Mouse (Mus musculus): Measurements from ENCODE around the gene Stat5a.

The Stat5a gene

DNA sequence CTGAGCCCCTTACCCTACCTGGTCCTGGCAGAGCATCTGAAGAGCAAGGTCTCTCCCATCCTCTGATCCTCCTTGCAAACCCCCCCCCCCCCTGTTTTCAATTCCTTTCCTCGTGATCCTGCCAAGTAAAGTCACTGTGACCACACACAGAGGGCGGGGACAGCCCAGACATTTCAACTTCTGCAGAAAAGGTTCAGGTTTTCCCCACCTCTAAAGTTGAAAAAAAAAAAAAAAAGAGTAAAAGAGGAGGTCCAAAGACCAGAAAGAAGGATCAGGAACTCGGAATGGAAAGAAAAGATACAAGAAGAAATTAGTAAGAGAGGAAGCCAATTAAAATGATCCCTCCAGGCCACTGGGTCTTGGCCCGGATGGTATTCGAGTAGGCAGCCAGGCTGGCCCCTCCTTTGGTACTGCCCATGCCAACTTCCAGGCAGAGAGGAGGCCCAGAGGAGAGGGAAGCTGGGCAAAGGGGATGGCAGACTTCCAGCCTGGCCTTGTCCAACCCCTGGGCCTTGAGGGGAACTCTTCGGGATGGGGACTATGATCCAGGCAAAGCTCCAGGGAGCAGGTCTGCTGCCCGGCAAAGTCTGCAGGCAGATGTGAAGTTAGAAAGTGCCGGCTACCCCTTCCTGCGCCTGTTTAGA lies at the start of gene Stat5a:
Stat5a (plus strand) TSS at position 417 of the 644 bp plus-strand sequence.
- no peak for DNase-seq

DNA sequence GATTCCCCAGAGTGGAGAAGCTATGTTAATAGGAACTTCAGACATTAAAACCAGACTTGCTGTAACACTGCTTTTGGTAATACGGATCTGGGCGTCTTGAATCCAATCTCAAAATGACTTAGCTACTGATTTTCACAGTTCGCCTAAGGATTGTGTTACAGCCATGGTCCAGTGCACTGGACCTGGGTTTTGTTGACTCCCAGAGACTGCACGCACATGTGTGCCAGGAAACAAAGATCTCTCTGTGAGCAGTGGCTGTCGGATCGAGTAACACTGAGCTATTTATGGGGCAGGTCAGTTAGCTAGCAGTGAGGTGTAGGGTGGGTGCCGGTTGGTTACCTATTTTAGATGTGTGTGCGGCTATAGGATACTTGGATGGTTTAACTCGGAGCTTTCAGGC lies 48.6 kb upstream of the Stat5a start:
- DNase-seq, result no peak

- no peak for DNase-seq
Measured at GRCm38 (mm10) chr11:100811132-100811531, 48.0 kb upstream of the Stat5a start.

DNA sequence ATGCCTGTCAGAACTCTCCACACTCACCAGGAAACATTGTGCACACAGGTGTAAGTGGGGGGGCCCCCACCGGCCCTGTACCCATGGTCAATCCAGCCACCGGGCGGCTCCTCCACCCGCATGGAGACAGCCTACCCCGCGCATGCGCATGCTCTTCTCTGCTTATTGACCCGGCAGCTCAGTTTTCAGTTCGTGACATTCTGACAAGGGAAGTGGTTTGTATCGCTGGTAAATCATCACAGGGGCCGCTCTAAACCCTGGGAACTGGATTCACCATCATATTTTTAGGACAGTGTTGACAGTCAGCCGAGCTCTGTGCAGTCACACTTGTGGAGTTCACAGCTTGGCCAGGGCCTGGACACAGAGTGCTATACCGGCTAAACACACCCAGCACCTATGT lies 44.7 kb upstream of the Stat5a start:
- DNase-seq, result peak; percentile 84

DNA sequence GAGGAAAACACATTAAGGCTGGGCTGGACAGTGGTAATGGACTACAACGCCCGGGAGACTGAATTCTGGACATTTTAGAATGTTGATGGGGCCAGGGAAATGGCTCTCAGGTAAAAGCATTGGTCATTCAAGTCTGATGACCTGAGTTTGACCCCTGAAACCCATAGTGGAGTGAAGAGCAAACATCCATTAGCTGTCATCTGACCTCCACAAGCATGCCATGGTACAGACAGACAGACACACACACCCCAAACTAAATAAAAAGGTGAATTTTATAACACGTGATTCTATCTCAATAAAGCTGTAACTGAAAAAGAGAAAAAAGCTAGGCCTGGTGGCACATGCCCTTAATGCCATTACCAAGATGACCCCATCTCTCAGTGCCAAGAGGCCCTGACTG lies 42.8 kb upstream of the Stat5a start:
- DNase-seq, result no peak

GRCm38 (mm10) chr11:100816801-100817200 lies 42.4 kb upstream of the Stat5a start:
- no peak for DNase-seq

GRCm38 (mm10) chr11:100817311-100817710 lies 41.8 kb upstream of the Stat5a start:
- no peak for DNase-seq

DNA sequence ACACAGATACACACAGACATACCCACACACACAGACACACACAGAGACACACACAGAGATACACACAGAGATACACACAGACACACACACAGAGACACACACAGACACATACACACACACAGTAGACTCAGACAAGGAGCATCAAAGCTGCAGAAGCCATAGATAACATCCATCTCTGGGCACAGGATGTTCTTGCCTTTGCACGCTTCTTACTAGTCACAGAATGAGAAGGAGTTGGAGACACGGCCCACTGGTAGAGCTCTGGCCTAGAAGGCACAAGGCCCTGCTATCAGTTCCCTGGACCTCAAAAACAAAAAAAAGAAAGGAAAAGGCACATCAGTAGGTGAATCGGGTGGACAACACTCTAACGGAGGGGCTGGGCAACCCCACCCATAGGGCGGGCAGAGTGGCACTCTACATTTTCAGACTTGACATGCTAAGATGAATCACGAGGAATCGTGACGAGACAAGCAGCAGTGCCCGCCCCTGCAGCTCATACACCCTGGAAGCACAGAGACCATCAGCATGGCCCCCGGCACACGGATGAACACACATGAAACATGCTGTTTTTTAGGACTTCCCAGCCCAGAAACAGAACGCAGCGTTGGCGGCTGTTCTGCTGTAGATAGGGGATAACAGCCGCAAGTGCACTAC lies 40.7 kb upstream of the Stat5a start:
- no peak for DNase-seq

- no peak for DNase-seq
Measured at GRCm38 (mm10) chr11:100819048-100819447, 40.1 kb upstream of the Stat5a start.

- peak; percentile 74 for DNase-seq
Measured at GRCm38 (mm10) chr11:100819626-100820025, 39.5 kb upstream of the Stat5a start.

DNA sequence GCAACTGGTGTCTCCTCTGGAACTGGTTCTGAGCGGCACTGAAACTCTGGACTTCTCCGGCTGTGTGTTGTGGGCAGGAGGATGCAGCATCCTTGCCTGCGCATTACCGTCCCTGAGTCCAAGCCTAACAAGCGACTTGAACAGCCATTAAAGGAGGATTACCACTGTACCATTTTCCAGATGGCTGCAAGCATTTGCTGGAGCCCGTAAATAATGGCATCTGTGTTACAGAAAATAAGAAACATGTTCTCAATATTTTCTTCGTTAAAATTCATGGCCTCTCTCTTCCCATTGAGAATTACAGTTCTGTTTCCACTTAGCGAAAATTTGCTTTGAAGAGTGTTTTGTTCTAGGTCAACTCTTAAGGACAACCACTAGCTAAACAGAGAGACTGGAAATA lies 39.1 kb upstream of the Stat5a start:
- DNase-seq, result no peak

DNA sequence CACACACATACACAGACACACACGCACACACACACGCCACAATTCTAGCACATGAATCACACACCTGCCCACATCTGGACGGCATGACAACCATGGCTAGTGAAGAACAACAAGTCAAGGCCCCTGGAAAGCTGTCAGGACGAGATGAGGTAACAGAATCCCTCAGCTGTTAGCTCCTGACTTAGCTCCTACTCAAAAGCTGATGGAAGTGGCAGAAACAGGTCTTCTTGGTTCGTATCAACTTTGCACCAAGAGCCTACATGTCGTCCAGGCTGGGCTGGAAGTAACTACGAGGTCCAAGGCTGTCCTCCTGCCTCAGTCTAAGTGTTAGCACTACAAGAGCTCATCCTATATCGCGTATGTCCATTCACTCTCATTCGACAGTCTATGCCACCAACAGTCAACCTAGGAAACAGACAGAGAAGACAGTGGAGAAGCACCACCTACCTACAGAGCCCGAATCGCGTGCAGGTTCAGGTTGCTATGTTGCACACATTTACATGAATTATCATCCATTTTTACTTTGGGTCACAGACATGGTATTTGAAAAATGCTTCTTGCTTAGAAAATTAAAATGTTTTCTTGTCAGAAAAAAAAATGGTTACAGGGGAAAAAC lies 37.4 kb upstream of the Stat5a start:
- no peak for DNase-seq

DNA sequence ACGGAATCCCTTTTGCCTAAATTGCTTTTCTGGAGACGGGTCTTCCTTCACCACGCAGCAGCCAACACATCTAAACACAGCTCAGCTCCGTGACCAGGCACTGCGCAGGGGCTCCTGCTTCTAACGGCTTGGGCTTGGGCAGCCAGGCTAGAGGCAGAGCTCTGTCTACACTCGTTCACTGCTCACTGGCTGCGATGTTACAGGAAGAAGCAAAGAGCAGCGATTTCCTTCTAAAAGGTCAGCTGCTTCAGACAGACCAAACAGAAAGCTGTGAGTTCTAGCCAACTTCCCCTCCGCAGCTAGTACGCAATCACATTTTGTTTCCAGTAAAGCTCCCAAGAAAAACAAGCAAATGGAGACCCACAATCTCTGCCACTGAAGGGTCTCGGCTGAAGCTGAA lies 36.8 kb upstream of the Stat5a start:
- DNase-seq, result peak; percentile 72

- peak; percentile 75 for DNase-seq
Measured at GRCm38 (mm10) chr11:100823543-100824313, 35.4 kb upstream of the Stat5a start.

- no peak for DNase-seq
Measured at GRCm38 (mm10) chr11:100824496-100824895, 34.7 kb upstream of the Stat5a start.

- DNase-seq, result no peak
Measured at GRCm38 (mm10) chr11:100825451-100825850, 33.7 kb upstream of the Stat5a start.

DNA sequence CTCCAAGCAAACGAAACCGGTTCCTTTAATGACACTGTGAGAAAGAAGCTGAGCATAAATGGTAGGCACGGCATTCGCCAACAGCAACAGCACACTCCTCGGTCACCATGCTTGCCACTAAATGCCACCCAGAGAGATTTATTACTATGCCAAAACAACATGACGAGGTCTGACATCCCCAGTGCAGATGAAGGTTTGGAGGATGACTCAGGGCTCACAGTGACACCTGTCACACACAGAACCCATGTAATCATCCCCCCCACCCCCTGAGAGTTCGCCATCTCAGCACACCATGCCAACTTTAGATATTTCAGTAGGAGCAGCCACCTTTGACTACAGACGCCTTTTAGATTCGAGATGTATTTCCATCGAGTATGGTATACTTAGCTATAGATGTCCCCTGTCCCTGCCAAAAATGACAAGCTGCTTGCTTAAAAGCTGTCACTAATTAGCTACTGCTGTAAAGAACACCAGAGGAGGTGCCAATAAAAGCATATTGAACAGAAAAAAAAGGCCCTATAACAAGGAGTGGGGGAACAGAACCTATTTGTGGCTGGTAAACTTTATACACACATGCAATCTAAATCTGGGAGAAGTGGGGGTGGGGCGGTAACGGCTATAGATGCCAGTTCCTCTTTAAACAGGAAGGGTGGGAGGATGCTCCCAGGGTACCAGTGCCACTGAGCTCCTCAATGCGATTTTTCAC lies 32.8 kb upstream of the Stat5a start:
- DNase-seq, result peak; percentile 62

DNA sequence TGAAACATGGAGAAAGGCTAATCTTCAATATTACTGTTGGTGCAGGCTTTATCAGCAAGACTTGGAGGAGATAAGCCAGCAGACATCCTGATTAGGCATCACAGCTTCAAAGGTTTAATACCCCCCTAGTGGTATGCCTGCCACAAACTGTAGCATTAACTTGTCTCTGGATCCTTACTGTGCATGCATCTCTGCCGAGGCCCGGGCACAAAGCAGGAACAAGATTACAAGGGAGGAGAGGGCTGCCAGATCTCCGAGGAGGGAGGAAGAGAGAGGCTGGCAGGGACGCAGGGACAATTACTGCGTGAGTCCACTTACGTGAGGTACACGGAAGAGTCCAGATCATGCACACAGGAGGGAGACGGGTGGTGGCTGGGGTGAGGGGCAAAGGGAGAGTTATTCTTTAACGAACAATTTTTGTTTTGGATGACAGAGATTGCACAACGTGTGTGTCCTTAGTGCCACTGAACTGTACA lies 30.4 kb upstream of the Stat5a start:
- no peak for DNase-seq

DNA sequence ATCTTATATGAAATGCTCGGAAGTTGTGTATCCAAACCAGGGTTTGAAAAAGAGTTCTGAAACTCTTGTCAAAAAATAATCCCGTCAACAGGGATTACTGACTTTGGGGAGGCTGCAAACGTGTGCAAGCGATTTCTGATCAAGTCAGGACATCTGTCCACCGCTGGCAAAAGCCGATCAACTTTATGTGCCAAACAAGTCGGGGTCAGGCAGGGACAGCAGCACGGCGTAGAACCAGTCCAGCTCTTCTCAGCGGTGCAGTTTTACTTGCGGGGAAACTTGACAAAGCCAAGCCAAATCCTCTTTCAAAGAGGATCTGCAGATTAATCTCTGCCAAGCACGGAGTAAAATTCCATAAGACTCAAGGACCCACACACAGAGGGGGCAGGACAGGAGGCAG lies 29.5 kb upstream of the Stat5a start:
- no peak for DNase-seq

DNA sequence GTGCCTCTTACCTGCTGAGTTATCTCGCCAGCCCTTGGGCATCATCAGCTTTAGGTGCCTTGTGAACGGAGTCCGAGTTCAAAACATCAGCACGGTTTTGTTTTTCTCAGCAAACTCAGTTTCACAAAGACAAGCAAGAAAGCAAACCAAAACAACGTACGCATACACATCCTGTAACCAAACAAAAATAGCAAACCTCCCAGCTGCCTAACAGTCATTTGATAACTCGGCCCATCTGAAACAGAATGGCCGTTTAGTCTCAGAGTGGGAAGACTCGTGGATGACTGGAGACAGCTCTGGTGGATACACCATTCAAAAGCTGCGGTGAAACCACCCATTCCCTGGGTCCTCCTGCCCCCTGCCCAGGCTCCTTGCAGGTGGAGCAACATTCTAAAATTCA lies 27.8 kb upstream of the Stat5a start:
- DNase-seq, result no peak

- no peak for DNase-seq
Measured at GRCm38 (mm10) chr11:100833466-100833865, 25.7 kb upstream of the Stat5a start.

DNA sequence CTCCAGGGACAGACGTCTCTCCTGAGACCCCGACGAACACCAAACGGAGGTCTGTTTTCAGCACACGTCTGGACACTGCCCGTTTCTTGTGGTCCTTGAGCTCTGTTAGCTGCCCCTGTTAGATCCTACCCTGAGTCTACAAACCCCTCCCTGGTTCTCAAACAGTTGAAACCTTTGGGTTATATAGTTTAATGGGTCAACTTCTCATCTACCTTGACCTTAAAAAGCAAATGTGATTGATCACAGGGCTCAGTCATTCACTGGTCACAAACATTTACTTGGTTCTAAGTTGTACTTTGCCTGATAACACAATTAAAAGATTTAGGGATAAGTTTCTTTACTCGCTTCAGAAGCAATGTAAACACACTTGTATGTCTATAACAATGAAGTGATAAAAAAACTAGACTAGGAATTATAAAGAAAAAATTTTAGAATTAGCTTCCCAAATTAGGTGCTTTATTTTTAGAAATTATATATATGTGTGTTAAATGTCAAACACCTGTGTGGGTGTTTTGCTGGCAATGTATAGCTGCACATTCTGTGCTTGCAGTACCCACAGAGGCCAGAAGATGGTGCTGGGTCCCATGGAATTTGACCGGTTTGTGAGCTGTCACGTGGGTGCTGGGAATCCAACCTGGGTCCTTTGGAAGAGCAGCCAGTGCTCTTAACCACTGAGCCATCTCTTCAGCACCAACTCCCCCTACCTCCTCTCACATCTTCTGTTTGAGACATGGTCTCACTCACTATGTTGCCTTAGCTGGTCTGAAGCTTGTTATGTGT lies 22.0 kb upstream of the Stat5a start:
- no peak for DNase-seq

Measured in thymus, postnatal 25 days (tissue).